Mouse (Mus musculus) lung, adult 2 months (tissue): Measurements from ENCODE around the gene Tnrc6b.

Experiments
- CTCF ChIP-seq: fragments of 200-500 bp; IDR thresholded peaks from 2 replicates; pipeline ENCODE4 v1.5.1; 2011; ENCODE audit warnings: mild to moderate bottlenecking, low read length, control low read depth; ENCODE audit not compliant: insufficient read depth
- POLR2A ChIP-seq: fragments of 200-500 bp; IDR thresholded peaks from 2 replicates; pipeline ENCODE4 v1.6.1; 2011; ENCODE audit warnings: low read depth, mild to moderate bottlenecking, control low read depth, low read length, borderline replicate concordance; ENCODE audit errors: extremely low read depth

DNA sequence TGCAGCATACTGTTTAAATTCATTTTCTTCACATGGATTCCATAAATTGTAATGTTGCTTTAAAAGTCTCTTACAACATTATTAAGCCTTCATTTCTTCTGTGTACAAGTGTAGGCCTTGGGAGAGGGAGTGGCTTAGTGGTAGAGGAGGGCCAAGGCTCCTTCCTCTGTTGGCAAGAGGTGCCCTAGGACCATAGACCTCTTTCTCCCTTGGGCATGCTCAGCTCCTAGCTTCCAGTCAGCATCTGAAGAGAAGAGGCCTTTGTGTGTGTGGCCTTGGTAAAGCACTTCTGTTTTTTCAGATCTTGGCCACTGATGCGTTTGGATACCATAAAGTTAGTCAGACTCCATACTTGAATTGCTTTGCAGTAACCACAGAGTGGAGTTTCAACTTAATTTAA is 133.1 kb downstream of the Tnrc6b start:
- TF ChIP-seq POLR2A (no peak), CTCF (no peak)
